Mouse (Mus musculus): ENCODE measurements around the gene Pea15a.
"Not testable (repeated sequence)": the region's sequence is repeated elsewhere in the genome, so short reads cannot be mapped to it uniquely, and the experiment has no call there.

The Pea15a gene

GRCm38 (mm10) chr1:172206141-172206917 is at the start of gene Pea15a:
Gene Pea15a (minus strand): TSS chr1:172206804.
- DNase-seq (ENCODE audit: low read depth, low spot score) = peak; percentile 71

DNA sequence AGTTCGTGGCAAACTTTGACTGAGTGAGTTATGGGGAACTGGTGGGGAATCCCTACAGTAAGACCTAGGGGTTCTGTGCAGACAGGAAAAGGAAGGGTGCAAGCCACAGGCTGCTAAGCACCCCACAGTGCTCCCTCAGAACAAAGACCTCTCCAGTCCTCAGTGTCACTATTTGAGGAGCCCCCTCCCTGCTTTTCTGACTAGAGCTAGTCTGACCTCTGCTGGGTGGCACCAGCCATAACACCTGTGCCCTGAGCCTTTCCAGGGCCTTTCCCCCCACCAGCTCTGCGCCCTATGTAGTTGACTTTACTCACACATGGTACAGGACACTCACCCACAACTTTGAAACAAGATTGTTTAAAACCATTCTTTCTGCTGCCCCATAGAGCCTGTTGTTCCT is 41.1 kb upstream of the Pea15a start:
- DNase-seq (ENCODE audit: low read depth, low spot score) = peak; percentile 42

DNA sequence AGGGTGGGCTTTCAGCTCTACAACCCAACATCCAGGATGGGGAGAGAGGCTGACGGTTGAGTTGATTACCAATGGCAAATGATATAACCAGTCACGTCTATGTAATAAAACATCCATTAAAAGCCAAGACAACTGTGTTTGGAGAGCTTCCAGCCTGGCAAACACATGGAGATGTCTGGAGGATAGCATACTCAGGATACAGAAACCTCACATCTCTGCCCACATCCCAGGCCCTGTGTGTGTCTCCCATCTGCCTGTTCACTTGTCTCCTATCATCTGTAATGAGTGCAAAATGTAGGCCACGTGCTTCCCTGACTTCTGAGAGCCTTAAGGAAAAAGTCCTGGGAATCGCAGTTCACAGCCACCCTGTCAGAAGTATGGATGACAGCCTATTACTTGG is 40.6 kb upstream of the Pea15a start:
- no peak for DNase-seq (ENCODE audit: low read depth, low spot score)

DNA sequence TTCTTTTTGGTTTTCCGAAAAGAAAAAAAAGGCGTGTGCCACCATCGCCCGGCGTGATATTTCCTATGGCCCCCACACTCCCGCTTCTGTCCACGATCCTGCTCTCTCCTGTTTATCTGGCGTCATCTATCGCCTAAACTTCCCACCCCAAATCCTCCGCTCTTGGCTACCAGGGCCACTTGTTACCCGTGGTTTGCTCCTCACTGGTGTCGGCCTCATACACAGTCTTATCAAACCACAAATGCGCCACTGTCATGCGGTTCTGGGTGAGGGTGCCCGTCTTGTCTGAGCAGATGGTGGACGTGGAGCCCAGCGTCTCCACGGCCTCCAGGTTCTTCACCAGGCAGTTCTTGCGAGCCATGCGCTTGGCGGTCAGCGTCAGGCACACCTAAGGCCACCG is 38.0 kb upstream of the Pea15a start:
- DNase-seq (ENCODE audit: low read depth, low spot score) = not testable (repeated sequence)

DNA sequence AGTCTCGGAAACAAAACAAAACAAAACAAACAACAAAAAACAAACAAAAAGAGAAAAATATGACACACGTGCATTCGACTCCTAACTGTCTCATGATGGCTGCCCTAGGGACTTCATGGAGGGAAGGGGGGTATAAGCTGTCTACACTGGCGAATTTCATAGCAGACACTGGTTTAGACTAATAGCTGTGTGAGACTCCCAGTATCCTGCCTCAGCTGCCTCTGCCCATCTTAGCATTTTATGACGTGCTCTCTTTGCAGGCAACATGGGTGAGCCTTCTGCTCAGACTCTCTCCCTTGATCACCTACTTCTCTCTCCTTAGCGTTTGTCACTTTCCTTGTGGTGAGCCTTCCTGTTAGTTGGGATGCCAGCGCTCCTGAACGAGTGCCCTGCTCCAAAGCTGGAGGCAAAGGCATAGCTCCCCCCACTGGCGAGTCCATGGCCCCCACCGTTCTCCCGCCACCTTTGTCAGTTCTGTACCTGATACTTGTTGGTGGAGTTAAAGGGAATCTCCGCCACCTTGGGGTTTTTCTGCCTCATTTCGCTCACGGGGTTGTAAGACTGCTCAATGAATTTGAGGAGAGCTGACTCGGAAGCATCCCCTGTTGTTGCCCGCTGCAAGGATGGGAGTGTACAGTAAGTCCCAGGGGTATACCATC is 37.1 kb upstream of the Pea15a start:
- DNase-seq (ENCODE audit: low read depth, low spot score) = no peak

- DNase-seq (ENCODE audit: low read depth, low spot score) = no peak
Observed at GRCm38 (mm10) chr1:172242401-172242800, 35.8 kb upstream of the Pea15a start.

GRCm38 (mm10) chr1:172240945-172241708 is 34.5 kb upstream of the Pea15a start:
- DNase-seq (ENCODE audit: low read depth, low spot score) = no peak

DNA sequence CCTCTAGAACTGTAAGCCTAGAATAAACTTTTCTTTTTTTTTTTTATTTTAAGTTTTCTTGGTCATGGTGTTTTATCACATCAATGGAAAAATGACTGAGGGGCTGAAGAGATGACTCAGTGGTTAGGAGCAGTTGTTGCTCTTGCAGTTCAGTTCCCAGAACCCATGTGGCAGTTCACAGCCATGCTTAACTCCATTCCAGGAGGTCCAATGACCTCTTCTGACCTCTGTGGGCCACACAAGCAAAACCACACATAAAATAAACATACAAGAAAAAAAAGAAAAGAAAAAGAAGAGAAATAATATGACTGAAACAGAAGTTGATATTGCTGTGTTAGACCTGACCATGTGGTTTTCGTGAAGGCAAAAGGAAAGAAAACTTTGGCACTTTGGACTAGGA is 22.6 kb upstream of the Pea15a start:
- DNase-seq (ENCODE audit: low read depth, low spot score) = no peak

- DNase-seq (ENCODE audit: low read depth, low spot score) = no peak
Observed at GRCm38 (mm10) chr1:172228209-172228608, 21.6 kb upstream of the Pea15a start.

GRCm38 (mm10) chr1:172221297-172222063 is 14.9 kb upstream of the Pea15a start:
- no peak for DNase-seq (ENCODE audit: low read depth, low spot score)

GRCm38 (mm10) chr1:172220414-172220813 is 13.8 kb upstream of the Pea15a start:
- no peak for DNase-seq (ENCODE audit: low read depth, low spot score)

GRCm38 (mm10) chr1:172219451-172220406 is 13.1 kb upstream of the Pea15a start, which contains the start of gene Casq1:
Gene Casq1 (minus strand): TSS chr1:172219868.
- DNase-seq (ENCODE audit: low read depth, low spot score) = no peak

GRCm38 (mm10) chr1:172218164-172218910 is 11.7 kb upstream of the Pea15a start:
- no peak for DNase-seq (ENCODE audit: low read depth, low spot score)

- DNase-seq (ENCODE audit: low read depth, low spot score) = peak; percentile 86
Observed at GRCm38 (mm10) chr1:172217148-172217547, 10.5 kb upstream of the Pea15a start.

DNA sequence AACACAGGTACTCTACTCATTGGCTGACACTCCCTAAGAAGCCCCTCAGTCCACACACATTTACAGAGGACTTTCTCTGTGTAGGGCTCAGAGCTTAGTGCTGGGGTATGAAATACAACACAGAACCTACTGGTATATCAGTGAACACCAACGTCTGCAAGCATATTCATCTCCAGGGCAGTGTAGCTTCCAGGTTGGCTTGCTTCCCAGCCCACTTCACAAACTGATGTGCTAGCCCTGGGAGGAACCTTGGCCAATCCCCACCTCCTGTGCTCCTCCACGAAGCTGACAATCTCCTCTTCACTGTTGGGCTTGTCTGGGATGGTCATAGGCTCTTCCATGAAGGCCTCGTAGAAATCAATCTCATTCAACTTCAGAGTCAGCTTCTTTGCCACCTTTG is 8.1 kb upstream of the Pea15a start:
- no peak for DNase-seq (ENCODE audit: low read depth, low spot score)

GRCm38 (mm10) chr1:172213771-172214170 is 7.2 kb upstream of the Pea15a start:
- DNase-seq (ENCODE audit: low read depth, low spot score) = no peak

GRCm38 (mm10) chr1:172212776-172213175 is 6.2 kb upstream of the Pea15a start:
- no peak for DNase-seq (ENCODE audit: low read depth, low spot score)

GRCm38 (mm10) chr1:172207111-172207584 is 544 bp upstream of the Pea15a start:
- DNase-seq (ENCODE audit: low read depth, low spot score) = no peak

DNA sequence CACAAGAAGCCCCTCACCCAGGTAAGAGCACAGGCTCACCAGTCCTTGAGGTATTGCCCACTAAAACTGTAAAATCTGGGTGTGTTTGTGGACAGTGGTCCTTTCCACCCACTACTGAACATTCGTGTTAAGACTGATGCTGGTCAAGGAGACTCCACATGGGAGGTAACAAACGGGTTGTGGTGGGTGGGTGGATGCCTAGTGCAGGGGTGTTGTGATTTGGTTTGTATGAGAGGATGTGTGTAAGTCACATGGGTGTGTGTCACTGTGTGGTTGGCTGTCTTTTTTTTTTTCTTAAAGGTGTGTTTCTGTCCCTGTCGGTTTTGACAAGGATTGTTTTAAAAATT is 890 bp downstream of the Pea15a start:
- peak; percentile 68 for DNase-seq (ENCODE audit: low read depth, low spot score)

Data from CD4-positive helper T cell, adult 2 months (primary cell).